Mouse (Mus musculus): Measurements from ENCODE around the gene Ldlrad3.

GRCm38 (mm10) chr2:101966017-101966416 lies 220.2 kb downstream of the Ldlrad3 start:
- TF ChIP-seq CTCF (IDR thresholded peaks at IDR 0.05; ENCODE audit: extremely low read depth, insufficient read length, insufficient replicate concordance, low read depth, low read length): no peak
- no peak for TF ChIP-seq POLR2A (IDR thresholded peaks at IDR 0.05; ENCODE audit: low read depth, low read length)
